Mouse (Mus musculus): Measurements from ENCODE around the gene Tnik. TPM values are rescaled to one million over a fixed set of nuclear protein-coding genes. Genes with fewer than 3 reads are reported as not detected.

Tnik gene
- polyA plus RNA-seq, 1 experiment, result not detected

DNA sequence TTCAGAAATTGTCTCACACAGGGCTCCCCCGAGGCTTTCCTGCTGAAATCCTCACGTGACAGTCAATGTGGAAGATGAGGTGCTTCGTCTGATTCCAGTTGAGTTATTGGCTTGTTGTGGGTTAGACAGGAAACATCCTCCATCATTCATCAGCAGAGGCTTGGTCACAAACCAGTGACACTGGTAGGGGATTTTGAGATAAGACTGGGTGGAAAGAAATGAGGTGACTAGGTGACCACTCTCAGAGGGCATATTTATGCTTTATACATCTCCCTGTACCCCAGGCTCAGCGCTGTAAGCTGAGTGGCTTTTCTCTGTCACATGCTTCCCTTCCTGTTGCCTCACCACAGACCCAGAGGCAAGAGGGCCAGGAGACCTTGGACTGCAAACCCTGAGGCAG, 184.9 kb downstream of the Tnik start:
- H3K4me3 ChIP-seq (replicated peaks), result no peak overlapping the region
- H3K36me3 ChIP-seq (ENCODE audit: control insufficient read depth), result no peaks in the 10 kb centered on the region
- TF ChIP-seq GATA1 (IDR thresholded peaks at IDR 0.05; ENCODE audit: low read length) (no peak), TAL1 (IDR thresholded peaks at IDR 0.05; ENCODE audit: low read length) (no peak)
- H3K27me3 ChIP-seq (ENCODE audit: control insufficient read depth), result no peaks in the 10 kb centered on the region
- peaks cover 4% of the 10 kb centered on the region; the same call in 1 of the 2 replicates for H3K9me3 ChIP-seq (ENCODE audit: control insufficient read depth, low read length)
- H3K4me1 ChIP-seq (ENCODE audit: control insufficient read depth), result no peaks in the 10 kb centered on the region

DNA sequence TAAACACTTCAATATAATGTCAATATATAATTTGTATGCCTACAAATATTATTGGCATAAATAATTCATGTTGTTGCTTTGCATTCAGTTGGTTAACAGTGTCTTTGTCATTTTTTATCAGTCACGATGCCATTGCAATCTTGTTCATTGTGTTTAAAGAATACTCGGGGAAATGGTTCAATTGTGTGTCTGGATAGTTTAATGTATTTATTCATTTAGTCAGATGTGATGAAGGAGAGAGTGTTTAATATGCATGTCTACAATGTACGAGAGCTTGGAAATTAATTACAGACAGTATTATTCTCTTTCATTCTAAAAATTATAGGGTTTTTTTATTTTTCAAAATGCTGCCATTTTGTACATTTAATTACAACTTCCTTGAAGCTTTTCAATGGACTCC, 190.4 kb downstream of the Tnik start:
- Histone ChIP-seq H3K4me3 (replicated peaks) (no peak overlapping the region), H3K4me1 (ENCODE audit: control insufficient read depth) (no peaks in the 10 kb centered on the region), H3K36me3 (ENCODE audit: control insufficient read depth) (no peaks in the 10 kb centered on the region), H3K9me3 (ENCODE audit: control insufficient read depth, low read length) (no peaks in the 10 kb centered on the region), H3K27me3 (ENCODE audit: control insufficient read depth) (no peaks in the 10 kb centered on the region)
- TF ChIP-seq GATA1 (IDR thresholded peaks at IDR 0.05; ENCODE audit: low read length) (no peak), TAL1 (IDR thresholded peaks at IDR 0.05; ENCODE audit: low read length) (no peak)

GRCm38 (mm10) chr3:28456842-28457241, 193.8 kb downstream of the Tnik start:
- H3K27me3 ChIP-seq (ENCODE audit: control insufficient read depth), result no peaks in the 10 kb centered on the region
- no peaks in the 10 kb centered on the region for H3K9me3 ChIP-seq (ENCODE audit: control insufficient read depth, low read length)
- no peak for TF ChIP-seq TAL1 (IDR thresholded peaks at IDR 0.05; ENCODE audit: low read length)
- H3K36me3 ChIP-seq (ENCODE audit: control insufficient read depth), result no peaks in the 10 kb centered on the region
- no peaks in the 10 kb centered on the region for H3K4me1 ChIP-seq (ENCODE audit: control insufficient read depth)
- H3K4me3 ChIP-seq (replicated peaks), result no peak overlapping the region

GRCm38 (mm10) chr3:28457517-28457916, 194.5 kb downstream of the Tnik start:
- H3K9me3 ChIP-seq (ENCODE audit: control insufficient read depth, low read length), result no peaks in the 10 kb centered on the region
- no peak for TF ChIP-seq GATA1 (IDR thresholded peaks at IDR 0.05; ENCODE audit: low read length)
- TF ChIP-seq TAL1 (IDR thresholded peaks at IDR 0.05; ENCODE audit: low read length), result no peak
- H3K4me3 ChIP-seq (replicated peaks), result no peak overlapping the region
- H3K4me1 ChIP-seq (ENCODE audit: control insufficient read depth), result no peaks in the 10 kb centered on the region
- no peaks in the 10 kb centered on the region for H3K36me3 ChIP-seq (ENCODE audit: control insufficient read depth)
- H3K27me3 ChIP-seq (ENCODE audit: control insufficient read depth), result no peaks in the 10 kb centered on the region

- Histone ChIP-seq H3K9me3 (ENCODE audit: control insufficient read depth, low read length) (no peaks in the 10 kb centered on the region), H3K27me3 (ENCODE audit: control insufficient read depth) (no peaks in the 10 kb centered on the region), H3K4me1 (ENCODE audit: control insufficient read depth) (no peaks in the 10 kb centered on the region)
Observed at GRCm38 (mm10) chr3:28466688-28467087, 203.7 kb downstream of the Tnik start.

GRCm38 (mm10) chr3:28467148-28467754, 204.2 kb downstream of the Tnik start:
- Histone ChIP-seq H3K36me3 (ENCODE audit: control insufficient read depth) (no peaks in the 10 kb centered on the region), H3K4me1 (ENCODE audit: control insufficient read depth) (no peaks in the 10 kb centered on the region), H3K4me3 (replicated peaks) (no peak overlapping the region), H3K27me3 (ENCODE audit: control insufficient read depth) (no peaks in the 10 kb centered on the region), H3K9me3 (ENCODE audit: control insufficient read depth, low read length) (no peaks in the 10 kb centered on the region)
- TF ChIP-seq TAL1 (IDR thresholded peaks at IDR 0.05; ENCODE audit: low read length) (no peak), GATA1 (IDR thresholded peaks at IDR 0.05; ENCODE audit: low read length) (no peak)

More at GRCm38 (mm10) chr3:28466688-28467087, 203.7 kb downstream of the Tnik start:
- H3K36me3 ChIP-seq (ENCODE audit: control insufficient read depth), result no peaks in the 10 kb centered on the region
- TF ChIP-seq GATA1 (IDR thresholded peaks at IDR 0.05; ENCODE audit: low read length) (no peak), TAL1 (IDR thresholded peaks at IDR 0.05; ENCODE audit: low read length) (no peak)
- no peak overlapping the region for H3K4me3 ChIP-seq (replicated peaks)

DNA sequence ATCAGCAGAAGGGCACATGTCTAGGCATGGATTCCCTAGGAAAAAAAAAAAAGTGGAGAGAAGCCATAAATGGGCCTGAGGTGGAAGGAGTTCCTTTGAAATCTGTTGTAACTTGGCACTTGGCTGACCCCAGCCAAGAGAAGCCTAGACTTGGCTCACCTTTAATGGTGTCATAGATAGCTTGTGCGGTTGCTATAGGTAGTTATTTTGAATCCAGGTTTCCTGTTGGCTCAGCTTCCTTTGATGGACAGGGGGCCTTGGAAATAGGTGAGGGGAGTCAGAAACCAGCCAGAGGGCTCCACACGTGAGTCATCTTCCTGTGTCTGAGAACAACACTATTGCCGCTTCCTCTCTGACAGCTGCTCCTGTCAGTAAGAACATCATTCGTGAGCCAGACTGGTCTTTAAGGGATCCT, 204.9 kb downstream of the Tnik start:
- H3K4me3 ChIP-seq (replicated peaks), result no peak overlapping the region

DNA sequence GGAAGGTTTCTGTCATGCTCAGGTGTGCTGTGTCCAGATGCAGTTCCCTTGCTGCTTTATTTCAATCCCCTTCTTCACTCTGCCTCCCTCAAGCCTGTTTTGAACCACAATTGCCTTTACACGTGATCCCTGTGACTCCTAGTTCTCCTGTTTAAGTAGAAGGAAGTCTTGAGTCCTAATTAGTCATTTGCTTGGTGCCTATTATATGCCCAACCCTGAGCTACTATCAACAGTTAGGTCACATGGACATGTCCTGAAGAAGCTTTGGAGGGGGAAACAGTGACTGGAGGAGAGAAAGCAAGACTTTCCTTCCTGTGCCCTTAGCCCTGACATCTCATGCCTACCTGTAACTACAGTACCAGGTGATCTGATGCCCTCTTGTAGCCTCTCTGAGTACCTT, 210.4 kb downstream of the Tnik start:
- H3K36me3 ChIP-seq (ENCODE audit: control insufficient read depth), result no peaks in the 10 kb centered on the region

More for the DNA sequence above, 204.9 kb downstream of the Tnik start:
- no peaks in the 10 kb centered on the region for H3K27me3 ChIP-seq (ENCODE audit: control insufficient read depth)
- H3K36me3 ChIP-seq (ENCODE audit: control insufficient read depth), result no peaks in the 10 kb centered on the region
- H3K4me1 ChIP-seq (ENCODE audit: control insufficient read depth), result no peaks in the 10 kb centered on the region
- TF ChIP-seq TAL1 (IDR thresholded peaks at IDR 0.05; ENCODE audit: low read length) (no peak), GATA1 (IDR thresholded peaks at IDR 0.05; ENCODE audit: low read length) (no peak)
- no peaks in the 10 kb centered on the region for H3K9me3 ChIP-seq (ENCODE audit: control insufficient read depth, low read length)

DNA sequence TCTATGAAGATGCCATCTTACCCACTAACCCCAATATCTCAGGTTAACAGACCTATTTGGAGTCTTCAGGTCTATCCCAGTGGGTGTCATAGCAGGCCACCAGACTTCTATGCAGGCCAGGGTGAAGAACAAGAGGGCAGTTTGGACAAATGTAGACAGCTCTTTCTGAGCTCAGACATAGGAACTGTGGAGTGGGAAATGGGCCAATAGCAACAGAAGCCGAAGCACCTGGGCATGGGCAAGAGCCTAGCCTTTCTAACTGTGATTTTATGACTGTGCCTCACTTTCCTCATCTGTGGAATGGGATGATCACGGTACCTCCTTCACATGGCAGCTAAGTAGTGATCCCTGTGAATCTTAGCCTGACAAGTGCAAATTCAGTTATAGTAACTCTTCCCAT, 214.4 kb downstream of the Tnik start:
- Histone ChIP-seq H3K27me3 (ENCODE audit: control insufficient read depth) (no peaks in the 10 kb centered on the region), H3K36me3 (ENCODE audit: control insufficient read depth) (no peaks in the 10 kb centered on the region), H3K4me3 (replicated peaks) (no peak overlapping the region), H3K9me3 (ENCODE audit: control insufficient read depth, low read length) (no peaks in the 10 kb centered on the region), H3K4me1 (ENCODE audit: control insufficient read depth) (no peaks in the 10 kb centered on the region)
- TF ChIP-seq GATA1 (IDR thresholded peaks at IDR 0.05; ENCODE audit: low read length) (no peak), TAL1 (IDR thresholded peaks at IDR 0.05; ENCODE audit: low read length) (no peak)

More for the DNA sequence above, 210.4 kb downstream of the Tnik start:
- no peaks in the 10 kb centered on the region for H3K9me3 ChIP-seq (ENCODE audit: control insufficient read depth, low read length)
- no peak for TF ChIP-seq GATA1 (IDR thresholded peaks at IDR 0.05; ENCODE audit: low read length)
- TF ChIP-seq TAL1 (IDR thresholded peaks at IDR 0.05; ENCODE audit: low read length), result no peak
- no peaks in the 10 kb centered on the region for H3K4me1 ChIP-seq (ENCODE audit: control insufficient read depth)
- no peak overlapping the region for H3K4me3 ChIP-seq (replicated peaks)
- no peaks in the 10 kb centered on the region for H3K27me3 ChIP-seq (ENCODE audit: control insufficient read depth)

- Histone ChIP-seq H3K4me3 (replicated peaks) (no peak overlapping the region), H3K9me3 (ENCODE audit: control insufficient read depth, low read length) (no peaks in the 10 kb centered on the region), H3K27me3 (ENCODE audit: control insufficient read depth) (no peaks in the 10 kb centered on the region), H3K36me3 (ENCODE audit: control insufficient read depth) (no peaks in the 10 kb centered on the region), H3K4me1 (ENCODE audit: control insufficient read depth) (no peaks in the 10 kb centered on the region)
- TF ChIP-seq TAL1 (IDR thresholded peaks at IDR 0.05; ENCODE audit: low read length) (no peak), GATA1 (IDR thresholded peaks at IDR 0.05; ENCODE audit: low read length) (no peak)
Observed at GRCm38 (mm10) chr3:28485716-28486115, 222.7 kb downstream of the Tnik start.

Measured in erythroblast, embryonic 14.5 days (primary cell).